Mouse (Mus musculus) large intestine, adult 2 months (tissue): ENCODE data around the gene Tktl2. TPM values are rescaled to one million over a fixed set of nuclear protein-coding genes. Genes with fewer than 3 reads are reported as not detected.
A peak's percentile ranks its signal among the peaks of the same experiment; 100 is the strongest.

Experiments used
- DNase-seq: peaks from one replicate; pipeline ENCODE4 v3.0.0-alpha.2; 2012; ENCODE audit warnings: low read depth, low spot score
- WGBS: fragments of 180-500 bp; shearing (Covaris S2); methylation state at CpG from one replicate; pipeline ENCODE4 v1.1.7; 2018; 5-methylcytosine and 5-hydroxymethylcytosine counted together
- polyA plus RNA-seq: library from polyadenylated mRNA; depleted of rRNA; stranded (reverse); fragments of >200 nt; gene quantifications from 2 replicates; pipeline ENCODE4 v1.2.3, GENCODE M21; 2012; rRNA removed

Tktl2 gene
- polyA plus RNA-seq: not detected in 2 replicates

GRCm38 (mm10) chr8:66511537-66511936 is at the start of gene Tktl2:
Gene Tktl2 (plus strand): TSS chr8:66511756.
- WGBS: 95% methylated on average over 22 of the region's 22 CpGs
- no peak for DNase-seq

GRCm38 (mm10) chr8:66469821-66470220 is 41.7 kb upstream of the Tktl2 start:
- no peak for DNase-seq
- 66% methylated on average over 3 of the region's 3 CpGs for WGBS

- WGBS: 96% methylated on average over 3 of the region's 3 CpGs
Observed at GRCm38 (mm10) chr8:66476880-66477279, 34.7 kb upstream of the Tktl2 start.

GRCm38 (mm10) chr8:66486084-66486763 is 25.3 kb upstream of the Tktl2 start, which contains the start of gene Tma16:
Gene Tma16 (minus strand): TSS chr8:66486530.
- DNase-seq: peak; percentile 57
- WGBS: under 1% methylated on average over 45 of the region's 45 CpGs

More at GRCm38 (mm10) chr8:66476880-66477279, 34.7 kb upstream of the Tktl2 start:
- DNase-seq: no peak

- DNase-seq: no peak
- 60% methylated on average over 3 of the region's 3 CpGs for WGBS
Observed at GRCm38 (mm10) chr8:66488556-66488955, 23.0 kb upstream of the Tktl2 start.

GRCm38 (mm10) chr8:66490624-66491023 is 20.9 kb upstream of the Tktl2 start:
- no peak for DNase-seq
- 74% methylated on average over 4 of the region's 4 CpGs for WGBS

GRCm38 (mm10) chr8:66494496-66494895 is 17.1 kb upstream of the Tktl2 start:
- DNase-seq: no peak
- WGBS: 60% methylated on average over 2 of the region's 2 CpGs

- DNase-seq: peak; percentile 31
Observed at GRCm38 (mm10) chr8:66495726-66496125, 15.8 kb upstream of the Tktl2 start.

GRCm38 (mm10) chr8:66496998-66497577 is 14.5 kb upstream of the Tktl2 start:
- peak; percentile 32 for DNase-seq

More at GRCm38 (mm10) chr8:66495726-66496125, 15.8 kb upstream of the Tktl2 start:
- 6% methylated on average over 8 of the region's 8 CpGs for WGBS

GRCm38 (mm10) chr8:66503381-66503780 is 8.2 kb upstream of the Tktl2 start:
- DNase-seq: no peak
- 61% methylated on average over 2 of the region's 2 CpGs for WGBS

More at GRCm38 (mm10) chr8:66496998-66497577, 14.5 kb upstream of the Tktl2 start:
- WGBS: 22% methylated on average over 4 of the region's 4 CpGs

GRCm38 (mm10) chr8:66519149-66519548 is 7.6 kb downstream of the Tktl2 start:
- no peak for DNase-seq

GRCm38 (mm10) chr8:66520576-66520975 is 9.0 kb downstream of the Tktl2 start:
- DNase-seq: no peak

More at GRCm38 (mm10) chr8:66519149-66519548, 7.6 kb downstream of the Tktl2 start:
- 62% methylated on average over 2 of the region's 2 CpGs for WGBS

GRCm38 (mm10) chr8:66550092-66550491 is 38.5 kb downstream of the Tktl2 start:
- WGBS: 12% methylated on average over 7 of the region's 7 CpGs

More at GRCm38 (mm10) chr8:66550092-66550491, 38.5 kb downstream of the Tktl2 start:
- no peak for DNase-seq

Other genes starting within 250 kb of the Tktl2 start
- 1.2 and 1.5 TPM in 2 replicates for gene Tma16, start 25.2 kb upstream of the Tktl2 start, polyA plus RNA-seq
- gene Npy5r, start 176.4 kb downstream of the Tktl2 start, polyA plus RNA-seq: 0.05 TPM in 1 of 2 replicates, not detected in the other
- 0.34 and 0.38 TPM in 2 replicates for gene Npy1r, start 185.4 kb downstream of the Tktl2 start, polyA plus RNA-seq